Mouse (Mus musculus) cerebellum, postnatal 14 days (tissue): ENCODE measurements around the gene Fam71b.
"Not testable (repeated sequence)": the region's sequence is repeated elsewhere in the genome, so short reads cannot be mapped to it uniquely, and the experiment has no call there.

ENCODE experiments used
- DNase-seq, 2 experiments: peaks; one replicate each; pipeline ENCODE4 v3.0.0; 2021; ENCODE audit warnings: mixed read lengths in 2 of 2

Gene Fam71b

GRCm38 (mm10) chr11:46386556-46386955 lies 9.8 kb upstream of the Fam71b start:
- DNase-seq = no peak

- no peak for DNase-seq
These were observed 9.3 kb upstream of the Fam71b start for GRCm38 (mm10) chr11:46387061-46387460.

- no peak for DNase-seq
These were observed 7.9 kb upstream of the Fam71b start for GRCm38 (mm10) chr11:46388438-46388837.

GRCm38 (mm10) chr11:46389336-46390117 lies 6.8 kb upstream of the Fam71b start, which contains the start of gene Itk:
Gene Itk, minus strand, starts transcription at chr11:46389515.
- DNase-seq = no peak

GRCm38 (mm10) chr11:46390621-46391020 lies 5.7 kb upstream of the Fam71b start:
- DNase-seq = no peak

DNA sequence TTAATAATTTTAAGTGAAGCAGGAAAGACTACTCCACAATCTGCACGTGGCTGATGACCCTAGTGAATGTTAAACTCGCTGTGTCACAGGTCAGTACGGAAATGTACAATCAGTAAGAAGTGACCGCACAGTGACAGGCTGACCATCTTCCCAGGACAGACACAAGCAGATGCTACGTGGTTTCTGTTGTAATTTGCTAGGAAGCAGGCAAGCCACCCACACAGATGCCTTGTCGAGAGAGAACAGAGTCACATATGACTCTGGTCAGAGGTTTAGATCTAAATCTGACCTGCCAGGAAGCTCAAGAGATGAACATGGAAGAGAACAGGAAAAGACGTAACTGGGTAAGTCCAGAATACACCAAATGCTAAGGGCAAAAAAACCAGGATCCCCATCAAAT lies 3.5 kb upstream of the Fam71b start:
- DNase-seq = no peak

DNA sequence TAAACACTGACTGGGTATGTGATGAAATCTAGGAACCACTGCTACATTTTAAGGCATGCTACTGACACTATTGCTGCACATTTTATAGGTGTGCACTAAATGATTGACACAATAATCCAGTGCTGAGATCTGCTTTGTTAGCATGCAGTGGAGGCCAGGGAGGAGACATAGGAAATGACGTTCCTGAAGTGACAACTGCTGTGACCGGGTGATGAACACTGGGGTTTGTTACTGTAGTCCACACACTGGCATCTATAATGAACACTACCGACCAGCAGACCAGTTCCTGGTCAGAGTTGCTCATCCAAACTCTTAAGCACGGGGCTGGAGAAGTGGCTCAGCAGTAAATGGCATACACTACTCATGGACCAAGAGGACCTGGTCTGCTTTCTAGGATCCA lies 2.9 kb upstream of the Fam71b start:
- DNase-seq = no peak

DNA sequence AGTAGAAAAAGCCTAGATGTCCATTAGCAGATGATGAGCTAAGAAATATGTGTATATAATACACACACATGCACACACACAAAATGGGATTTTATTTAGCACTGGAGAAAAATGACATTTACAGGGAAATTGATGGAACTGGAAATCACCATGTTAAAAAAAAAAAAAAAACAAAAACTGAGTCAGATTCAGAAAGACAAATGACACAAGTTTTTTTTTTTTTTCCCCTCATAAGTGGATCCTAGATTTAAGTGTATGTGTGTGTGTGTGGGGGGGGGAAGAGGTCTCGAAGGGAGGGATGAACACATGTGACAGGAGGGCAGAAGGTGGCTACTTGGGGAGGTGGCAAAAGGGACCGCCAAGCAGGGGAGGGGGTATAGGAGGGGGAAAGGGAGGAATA lies 1.3 kb upstream of the Fam71b start:
- no peak for DNase-seq

GRCm38 (mm10) chr11:46395698-46396097 lies 661 bp upstream of the Fam71b start:
- DNase-seq = no peak

DNA sequence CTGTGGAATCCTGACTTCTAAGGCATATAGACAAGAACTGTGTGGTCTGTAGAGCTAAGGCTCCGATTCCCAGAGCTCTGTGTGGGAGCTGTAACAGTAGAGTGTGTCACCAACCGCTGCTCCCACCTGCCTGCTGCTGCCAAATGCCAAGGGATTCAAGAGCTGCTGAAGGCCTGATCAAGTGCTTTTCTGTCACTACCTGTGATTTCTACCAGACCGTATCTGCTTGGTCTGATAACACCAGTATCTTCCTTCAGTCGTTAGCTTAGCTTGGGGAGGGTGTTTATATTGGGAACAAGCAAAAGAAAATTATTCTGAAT lies 461 bp downstream of the Fam71b start:
- no peak for DNase-seq

DNA sequence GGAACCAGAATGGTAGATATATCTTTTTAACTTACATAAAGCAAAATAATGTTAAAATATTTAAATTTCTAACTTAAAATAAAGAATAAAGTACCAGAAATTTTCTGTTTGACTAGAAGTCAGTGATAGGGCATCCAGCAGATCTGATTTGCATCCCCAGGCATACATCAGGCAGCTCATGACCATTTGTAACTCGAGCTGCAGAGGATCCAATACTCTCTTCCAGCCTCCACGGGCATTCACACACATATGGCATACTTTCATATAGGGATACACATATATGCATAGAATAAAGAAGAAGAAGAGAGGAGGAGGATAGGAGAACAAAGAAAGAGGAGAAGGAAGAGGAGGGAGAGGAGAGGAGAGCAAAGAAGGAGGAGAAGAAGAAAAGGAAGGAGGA lies 1.5 kb downstream of the Fam71b start:
- no peak for DNase-seq

DNA sequence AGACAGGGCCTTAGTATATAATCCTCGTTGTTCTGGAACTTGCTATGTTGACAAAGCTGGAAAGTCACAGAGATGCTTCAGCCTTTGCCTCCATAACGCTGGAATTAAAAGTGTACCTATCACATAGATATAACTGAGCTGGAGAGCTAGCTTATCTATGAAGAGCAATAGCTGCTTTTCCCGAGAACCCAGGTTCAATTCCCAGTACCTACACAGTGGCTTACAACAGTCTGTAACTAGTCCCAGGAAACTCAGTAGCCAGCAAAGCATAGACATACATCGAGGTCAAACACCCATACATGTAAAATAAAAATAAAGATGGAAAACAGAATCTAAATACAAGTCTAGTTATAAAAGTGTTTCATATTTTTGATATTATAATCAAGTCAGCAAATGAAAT lies 2.1 kb downstream of the Fam71b start:
- no peak for DNase-seq

GRCm38 (mm10) chr11:46398933-46399383 lies 2.6 kb downstream of the Fam71b start:
- DNase-seq = no peak

- no peak for DNase-seq
These were observed 5.2 kb downstream of the Fam71b start for GRCm38 (mm10) chr11:46401555-46401954.

DNA sequence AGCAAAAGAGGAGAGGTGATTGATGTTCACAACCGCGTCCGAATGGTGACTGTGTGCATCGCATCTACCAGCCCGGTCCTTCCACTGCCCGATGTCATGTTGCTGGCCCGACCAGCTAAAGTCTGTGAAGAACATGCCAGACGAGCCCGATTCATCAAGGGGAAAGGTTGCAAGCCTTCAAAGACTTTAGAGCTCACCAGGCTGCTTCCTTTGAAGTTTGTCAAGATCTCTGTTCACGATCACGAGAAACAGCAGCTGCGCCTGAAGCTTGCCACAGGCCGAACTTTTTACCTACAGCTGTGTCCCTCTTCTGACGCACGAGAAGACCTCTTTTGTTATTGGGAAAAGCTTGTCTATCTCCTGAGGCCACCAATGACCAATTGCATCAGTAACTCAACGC lies 8.6 kb downstream of the Fam71b start:
- no peak for DNase-seq

DNA sequence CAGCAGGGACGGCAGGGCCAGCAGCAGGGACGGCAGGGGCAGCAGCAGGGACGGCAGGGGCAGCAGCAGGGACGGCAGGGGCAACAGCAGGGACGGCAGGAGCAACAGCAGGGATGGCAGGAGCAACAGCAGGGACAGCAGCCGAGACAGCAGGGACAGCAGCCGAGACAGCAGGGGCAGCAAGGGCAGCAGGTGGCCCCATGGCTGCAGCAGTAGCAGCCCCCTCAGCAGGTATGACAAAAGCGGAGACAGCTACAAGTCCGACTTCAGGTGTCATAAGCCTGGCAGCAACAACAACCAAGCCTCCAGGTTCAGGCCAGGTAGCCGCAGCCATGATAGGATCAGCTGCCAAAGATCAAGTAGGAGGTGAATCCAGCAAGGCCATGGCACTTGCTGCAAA lies 10.4 kb downstream of the Fam71b start:
- peak; percentile 25 to 42 for DNase-seq

DNA sequence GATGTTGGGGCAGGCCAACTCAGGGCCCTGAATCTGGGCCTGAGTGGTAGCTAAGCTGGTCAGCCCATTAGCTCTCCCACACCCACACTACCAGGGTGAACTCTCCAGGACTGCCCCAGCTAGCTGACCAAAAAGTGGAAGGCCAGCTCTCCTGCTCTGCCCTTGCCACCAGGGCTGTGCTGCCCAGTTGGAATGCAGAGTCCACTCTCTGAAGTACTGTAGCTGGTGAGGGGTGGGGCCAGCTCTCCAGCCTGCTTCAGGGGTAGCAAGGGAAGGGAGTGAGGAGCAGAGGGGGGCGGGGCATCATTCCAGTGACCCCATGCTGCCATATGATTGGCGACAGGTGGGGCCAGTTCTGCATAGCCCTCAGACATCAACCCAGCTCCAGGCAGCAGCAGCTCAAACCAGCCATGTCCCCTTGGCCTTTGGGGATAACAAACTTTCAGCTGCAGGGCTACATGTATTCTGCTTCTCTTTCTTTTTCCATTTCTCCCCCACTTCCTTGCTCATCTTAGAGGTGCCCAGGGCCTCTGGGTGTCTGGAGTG lies 13.7 kb downstream of the Fam71b start:
- DNase-seq = no peak

DNA sequence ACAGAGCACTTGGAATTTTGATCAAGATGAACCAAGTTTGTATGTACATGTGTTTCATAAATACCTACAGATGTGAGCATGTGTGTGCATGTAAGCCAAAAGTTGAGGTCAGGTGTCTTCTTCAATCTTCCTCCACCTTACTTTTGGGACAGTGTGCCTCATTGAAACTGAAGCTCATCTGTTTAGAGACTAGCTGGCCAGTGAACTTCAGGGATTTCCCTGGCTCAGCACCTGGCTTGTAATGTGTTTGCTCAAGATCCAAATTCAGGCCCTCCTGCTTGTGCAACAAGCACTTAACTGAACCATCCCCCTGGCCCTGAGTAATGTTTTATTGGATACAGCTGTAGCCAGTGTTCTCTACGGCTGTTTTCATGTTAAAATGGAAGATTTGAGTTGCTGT lies 22.1 kb downstream of the Fam71b start:
- no peak for DNase-seq

DNA sequence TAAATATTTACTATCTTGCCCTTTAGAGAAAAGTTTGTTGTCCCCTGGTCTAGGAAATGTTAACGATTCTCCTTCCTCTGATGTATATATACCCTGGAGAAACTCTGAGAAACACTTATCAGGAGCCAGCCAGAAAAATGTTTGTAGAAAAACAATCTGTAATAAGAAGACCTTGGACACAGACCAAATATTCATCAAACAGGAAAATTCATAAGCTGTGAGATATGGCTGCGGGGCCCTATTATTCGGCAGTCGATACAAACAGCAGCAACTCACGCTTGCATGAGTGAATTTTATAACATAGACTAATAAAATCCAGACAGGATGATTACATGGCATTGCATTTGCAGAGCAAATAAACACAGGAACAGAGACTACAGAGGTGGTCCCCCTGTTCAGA lies 22.5 kb downstream of the Fam71b start:
- no peak for DNase-seq

DNA sequence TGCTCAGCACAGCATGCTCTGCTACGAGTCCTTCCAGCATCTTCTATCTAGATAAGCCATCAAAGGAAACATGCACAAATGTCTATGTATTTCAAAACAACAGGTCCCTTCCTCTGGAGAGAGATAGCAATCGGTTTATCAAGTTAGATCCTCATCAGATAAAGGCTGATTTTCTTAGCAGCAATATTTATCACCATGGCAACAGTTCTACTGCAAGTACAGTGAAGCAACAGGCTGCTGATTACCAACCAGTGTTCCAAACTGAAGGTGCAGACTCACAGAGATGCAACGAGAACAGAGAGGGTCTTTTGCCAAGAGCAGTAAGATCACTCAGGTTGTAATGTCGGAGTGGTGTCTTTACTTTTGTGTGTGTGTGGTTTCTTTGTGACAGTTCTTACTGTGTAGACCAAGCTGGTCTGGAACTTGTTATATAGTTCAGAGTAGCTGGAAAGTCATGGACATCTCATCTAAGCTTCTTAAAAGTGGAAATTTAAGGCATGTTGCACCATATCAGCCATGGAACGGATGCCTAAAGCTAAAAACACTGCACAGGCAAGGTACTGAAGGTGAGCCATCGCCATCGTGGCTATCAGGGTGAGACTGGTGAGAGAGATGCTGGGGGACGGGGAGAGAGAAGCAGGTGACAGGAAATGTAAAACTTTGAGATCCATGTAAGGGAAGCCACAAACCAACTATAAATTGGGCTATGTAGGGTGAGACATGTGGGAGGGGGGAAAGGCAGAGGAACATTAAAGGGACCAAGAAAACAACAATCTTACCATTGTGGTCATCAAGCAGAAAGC lies 24.9 kb downstream of the Fam71b start:
- DNase-seq = no peak

DNA sequence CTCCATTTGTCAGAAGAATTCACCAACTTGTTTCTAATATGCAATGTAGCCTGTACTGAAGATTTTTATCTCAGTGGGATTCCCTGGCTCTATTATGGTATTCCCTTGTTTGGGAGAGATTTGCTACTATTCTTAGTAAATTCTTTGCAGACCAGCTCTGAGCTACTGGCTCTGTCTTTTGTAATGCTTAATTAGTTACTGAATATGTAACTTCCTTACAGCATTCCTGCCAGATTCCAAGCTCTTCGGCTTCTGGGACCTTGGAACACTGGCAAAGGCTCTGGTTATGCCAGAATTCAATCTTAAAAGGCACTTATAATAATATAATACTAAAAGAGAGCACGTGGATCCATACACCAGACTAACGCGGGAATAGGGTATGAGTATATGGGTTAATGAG lies 31.8 kb downstream of the Fam71b start:
- not testable (repeated sequence) for DNase-seq

DNA sequence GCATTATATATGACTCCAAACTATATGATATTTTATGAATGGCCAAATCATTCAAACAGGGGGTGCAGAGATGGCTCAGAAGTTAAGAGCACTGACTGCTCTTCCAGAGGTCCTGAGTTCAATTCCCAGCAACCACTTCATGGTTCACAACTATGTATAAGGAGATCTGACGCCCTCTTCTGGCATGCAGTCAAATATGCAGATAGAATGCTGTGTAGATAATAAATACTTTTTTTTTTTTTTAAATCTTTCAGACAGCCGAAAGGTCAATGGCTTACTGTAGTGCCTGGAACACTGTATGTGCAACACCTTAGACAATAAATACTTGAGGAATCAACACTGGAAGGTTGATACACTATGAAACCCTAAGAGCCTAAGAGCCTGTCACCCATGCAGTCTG lies 33.8 kb downstream of the Fam71b start:
- DNase-seq = no peak

DNA sequence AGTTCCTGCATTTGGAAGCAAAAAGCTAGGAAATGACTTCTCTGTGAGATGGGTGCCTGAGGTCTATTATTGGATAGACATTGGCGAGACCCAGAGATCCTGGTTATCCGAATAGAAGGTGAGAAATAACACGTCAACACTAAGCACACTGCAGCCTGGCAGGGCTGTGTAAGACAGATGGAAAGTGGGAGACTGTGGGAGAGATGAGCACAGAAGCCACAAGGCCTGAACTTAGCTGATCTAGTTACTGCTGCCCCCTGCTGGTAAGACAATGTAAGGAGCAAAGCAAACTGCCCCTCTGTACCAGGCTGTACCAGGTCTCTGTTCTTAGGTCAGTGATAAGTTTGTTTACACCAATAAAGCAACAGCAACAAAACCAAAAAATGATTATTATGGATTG lies 34.8 kb downstream of the Fam71b start:
- DNase-seq = peak; percentile 92 to 96

DNA sequence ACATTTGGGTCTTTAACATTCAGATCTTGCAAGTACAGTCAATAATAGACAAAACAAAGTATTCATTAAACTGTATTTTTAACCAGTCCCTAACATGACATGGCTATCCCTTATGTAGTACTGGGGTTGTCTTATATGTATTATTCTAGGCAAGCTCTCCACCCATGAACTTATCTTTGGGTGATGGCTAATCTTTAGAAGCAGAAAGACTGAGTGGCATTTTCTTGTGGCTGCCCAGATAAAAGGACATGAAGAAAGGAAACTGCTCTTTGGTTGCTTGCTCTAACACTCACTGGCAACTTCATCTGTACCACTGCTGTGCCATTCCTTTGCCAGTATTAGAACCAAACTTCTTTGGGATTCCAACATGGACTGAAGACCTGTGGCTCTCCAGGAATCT lies 39.0 kb downstream of the Fam71b start:
- DNase-seq = no peak
